Mouse (Mus musculus) thymus, adult 18-20 months (tissue): ENCODE results near the gene Nrn1l.

Experiments used
- DNase-seq, 2 experiments: peaks; one replicate each; pipeline ENCODE4 v3.0.0; 2022; ENCODE audit warnings: mixed read lengths in 2 of 2

Nrn1l gene

GRCm38 (mm10) chr8:105892432-105892831 lies 935 bp upstream of the Nrn1l start:
- DNase-seq, result no peak

GRCm38 (mm10) chr8:105897801-105898480 lies 4.6 kb downstream of the Nrn1l start:
- no peak for DNase-seq

GRCm38 (mm10) chr8:105900180-105900940 lies 7.0 kb downstream of the Nrn1l start, which contains the start of gene Pskh1:
Pskh1 (plus strand) TSS chr8:105900441.
- DNase-seq, result peak; percentile 82 to 84

GRCm38 (mm10) chr8:105900941-105901616 lies 7.7 kb downstream of the Nrn1l start:
- DNase-seq, result no peak

- no peak for DNase-seq
These were observed 26.0 kb downstream of the Nrn1l start for GRCm38 (mm10) chr8:105919390-105919789.

- no peak for DNase-seq
These were observed 31.8 kb downstream of the Nrn1l start for GRCm38 (mm10) chr8:105925123-105925522.

GRCm38 (mm10) chr8:105930602-105931001 lies 37.2 kb downstream of the Nrn1l start:
- peak; percentile 51 to 64 for DNase-seq

GRCm38 (mm10) chr8:105931271-105931670 lies 37.9 kb downstream of the Nrn1l start:
- no peak for DNase-seq

- DNase-seq, result no peak
These were observed 39.2 kb downstream of the Nrn1l start for GRCm38 (mm10) chr8:105932525-105932924.

- no peak for DNase-seq
These were observed 40.4 kb downstream of the Nrn1l start, which contains the start of gene Ctrl for GRCm38 (mm10) chr8:105933762-105934161. Ctrl (minus strand) TSS chr8:105933862.

- no peak for DNase-seq
These were observed 41.7 kb downstream of the Nrn1l start for GRCm38 (mm10) chr8:105935105-105935504.

- no peak for DNase-seq
These were observed 42.7 kb downstream of the Nrn1l start for GRCm38 (mm10) chr8:105935863-105936603.

- DNase-seq, result peak; percentile 67 to 77
These were observed 43.6 kb downstream of the Nrn1l start for GRCm38 (mm10) chr8:105936866-105937475.

GRCm38 (mm10) chr8:105937496-105938305 lies 44.3 kb downstream of the Nrn1l start:
- DNase-seq, result peak; percentile 31 to 52

GRCm38 (mm10) chr8:105938306-105938669 lies 44.9 kb downstream of the Nrn1l start, which contains the start of gene Psmb10:
Psmb10 (minus strand) TSS chr8:105938444.
- DNase-seq, result peak in 1 of 2 experiments; percentile 34

GRCm38 (mm10) chr8:105942026-105942425 lies 48.7 kb downstream of the Nrn1l start:
- no peak for DNase-seq

- no peak for DNase-seq
These were observed 49.2 kb downstream of the Nrn1l start for GRCm38 (mm10) chr8:105942542-105942941.

- no peak for DNase-seq
These were observed 50.0 kb downstream of the Nrn1l start, which contains the start of gene Lcat for GRCm38 (mm10) chr8:105943321-105943739. Lcat (minus strand) TSS chr8:105943382.
